Mouse (Mus musculus) C2C12 (cell line): ENCODE measurements around the gene Pcbp3.

Experiments used
- CTCF ChIP-seq: IDR thresholded peaks from one replicate; pipeline ENCODE4 v1.5.1; 2011; ENCODE audit not compliant: control insufficient read depth, insufficient read depth, insufficient read length
- FOSL1 ChIP-seq: IDR thresholded peaks from one replicate; pipeline ENCODE4 v1.8.0; 2011; ENCODE audit warnings: mild to moderate bottlenecking, low read length; ENCODE audit not compliant: poor library complexity, insufficient read depth, severe bottlenecking
- MAX ChIP-seq: IDR thresholded peaks from one replicate; pipeline ENCODE4 v1.6.1; 2011; ENCODE audit warnings: mild to moderate bottlenecking, control low read depth
- MYOD1 ChIP-seq: IDR thresholded peaks from one replicate; pipeline ENCODE4 v1.6.1; 2011; ENCODE audit warnings: low read depth; ENCODE audit not compliant: control insufficient read depth, insufficient read length
- MYOG ChIP-seq: IDR thresholded peaks from one replicate; pipeline ENCODE4 v1.6.1; 2011; ENCODE audit not compliant: control insufficient read depth, insufficient read length; ENCODE audit errors: extremely low read depth
- USF1 ChIP-seq: IDR thresholded peaks from one replicate; pipeline ENCODE4 v1.6.1; 2011; ENCODE audit warnings: low read depth, mild to moderate bottlenecking, control low read depth, moderate library complexity

- TF ChIP-seq CTCF (no peak), MAX (no peak), USF1 (no peak), MYOG (no peak), FOSL1 (no peak), MYOD1 (no peak)
Measured at GRCm38 (mm10) chr10:76988586-76988985, 26.9 kb upstream of the Pcbp3 start.
